Mouse (Mus musculus): ENCODE measurements at regions not wholly inside any gene's neighbourhood (a gene's known extent, or its start where the extent isn't known, plus 50 kb on each side); places are given as distances from the start of the nearest gene placed in this dataset.
"Not testable (repeated sequence)": the region's sequence is repeated elsewhere in the genome, so short reads cannot be mapped to it uniquely, and the experiment has no call there.

GRCm38 (mm10) chr11:40469080-40469705 is 225.8 kb downstream of the Mat2b start:
- Histone ChIP-seq H3K36me3 (replicated peaks) (no peaks in the 10 kb centered on the region), H3K4me3 (no peak overlapping the region), H3K27ac (no peak overlapping the region), H3K9me3 (no peaks in the 10 kb centered on the region), H3K4me1 (peaks cover 7% of the 10 kb centered on the region), H3K27me3 (ENCODE audit: poor library complexity, severe bottlenecking) (peaks cover 35% of the 10 kb centered on the region)
- 17% methylated on average over 6 of the region's 6 CpGs for WGBS
- DNase-seq (ENCODE audit: extremely low spot score, low spot score): peak; percentile 48

GRCm38 (mm10) chr11:40456571-40456970 is 238.4 kb downstream of the Mat2b start:
- Histone ChIP-seq H3K27ac (no peak overlapping the region), H3K9me3 (no peaks in the 10 kb centered on the region), H3K36me3 (replicated peaks) (no peaks in the 10 kb centered on the region), H3K27me3 (ENCODE audit: poor library complexity, severe bottlenecking) (peaks cover 72% of the 10 kb centered on the region), H3K4me1 (peaks cover 16% of the 10 kb centered on the region), H3K4me3 (no peak overlapping the region)
- WGBS: 48% methylated on average over 6 of the region's 6 CpGs
- DNase-seq (ENCODE audit: extremely low spot score, low spot score): peak; percentile 21

GRCm38 (mm10) chr11:40454994-40455393 is 240.0 kb downstream of the Mat2b start:
- not testable (repeated sequence) for H3K9me3 ChIP-seq; H3K4me3 ChIP-seq; H3K27ac ChIP-seq; H3K36me3 ChIP-seq (replicated peaks); DNase-seq (ENCODE audit: extremely low spot score, low spot score)
- Histone ChIP-seq H3K27me3 (ENCODE audit: poor library complexity, severe bottlenecking) (peaks cover 72% of the 10 kb centered on the region), H3K4me1 (peaks cover 16% of the 10 kb centered on the region)

GRCm38 (mm10) chr11:40446846-40447245 is 248.2 kb downstream of the Mat2b start:
- no peaks in the 10 kb centered on the region for H3K4me1 ChIP-seq
- DNase-seq (ENCODE audit: extremely low spot score, low spot score): no peak
- 90% methylated on average over 2 of the region's 2 CpGs for WGBS
- H3K27ac ChIP-seq: no peak overlapping the region
- H3K36me3 ChIP-seq (replicated peaks): no peaks in the 10 kb centered on the region
- H3K4me3 ChIP-seq: no peak overlapping the region
- H3K9me3 ChIP-seq: no peaks in the 10 kb centered on the region
- peaks cover 34% of the 10 kb centered on the region for H3K27me3 ChIP-seq (ENCODE audit: poor library complexity, severe bottlenecking)

- no peaks in the 10 kb centered on the region for H3K9me3 ChIP-seq
- peaks cover 15% of the 10 kb centered on the region for H3K4me1 ChIP-seq
- no peak overlapping the region for H3K27ac ChIP-seq
- DNase-seq (ENCODE audit: extremely low spot score, low spot score): no peak
- H3K27me3 ChIP-seq (ENCODE audit: poor library complexity, severe bottlenecking): peaks cover 39% of the 10 kb centered on the region
- H3K36me3 ChIP-seq (replicated peaks): no peaks in the 10 kb centered on the region
- H3K4me3 ChIP-seq: no peak overlapping the region
- WGBS: 36% methylated on average over 1 of the region's 1 CpGs
These were observed 261.0 kb downstream of the Mat2b start for GRCm38 (mm10) chr11:40434002-40434401.

GRCm38 (mm10) chr11:40428858-40429257 is 266.1 kb downstream of the Mat2b start:
- Histone ChIP-seq H3K4me1 (peaks cover under 1% of the 10 kb centered on the region; the same call in 1 of the 2 replicates), H3K27ac (no peak overlapping the region), H3K36me3 (replicated peaks) (no peaks in the 10 kb centered on the region), H3K27me3 (ENCODE audit: poor library complexity, severe bottlenecking) (peaks cover 19% of the 10 kb centered on the region), H3K4me3 (no peak overlapping the region), H3K9me3 (no peaks in the 10 kb centered on the region)
- 91% methylated on average over 2 of the region's 2 CpGs for WGBS
- no peak for DNase-seq (ENCODE audit: extremely low spot score, low spot score)

- DNase-seq (ENCODE audit: extremely low spot score, low spot score): no peak
- Histone ChIP-seq H3K9me3 (no peaks in the 10 kb centered on the region), H3K27ac (no peak overlapping the region), H3K4me3 (no peak overlapping the region), H3K36me3 (replicated peaks) (no peaks in the 10 kb centered on the region), H3K4me1 (no peaks in the 10 kb centered on the region), H3K27me3 (ENCODE audit: poor library complexity, severe bottlenecking) (no peaks in the 10 kb centered on the region)
- 83% methylated on average over 3 of the region's 3 CpGs for WGBS
These were observed 270.7 kb downstream of the Mat2b start for GRCm38 (mm10) chr11:40424316-40424715.

GRCm38 (mm10) chr11:40407571-40407970 is 287.4 kb downstream of the Mat2b start:
- Histone ChIP-seq H3K27ac (no peak overlapping the region), H3K4me3 (no peak overlapping the region), H3K36me3 (replicated peaks) (no peaks in the 10 kb centered on the region), H3K9me3 (no peaks in the 10 kb centered on the region), H3K27me3 (ENCODE audit: poor library complexity, severe bottlenecking) (no peaks in the 10 kb centered on the region), H3K4me1 (no peaks in the 10 kb centered on the region)
- no peak for DNase-seq (ENCODE audit: extremely low spot score, low spot score)

GRCm38 (mm10) chr11:40402249-40402648 is 292.8 kb downstream of the Mat2b start:
- Histone ChIP-seq H3K4me3 (no peak overlapping the region), H3K9me3 (no peaks in the 10 kb centered on the region), H3K36me3 (replicated peaks) (no peaks in the 10 kb centered on the region), H3K4me1 (no peaks in the 10 kb centered on the region), H3K27ac (no peak overlapping the region), H3K27me3 (ENCODE audit: poor library complexity, severe bottlenecking) (no peaks in the 10 kb centered on the region)
- DNase-seq (ENCODE audit: extremely low spot score, low spot score): no peak
- 76% methylated on average over 1 of the region's 1 CpGs for WGBS

- 88% methylated on average over 9 of the region's 9 CpGs for WGBS
- no peak for DNase-seq (ENCODE audit: extremely low spot score, low spot score)
These were observed 297.4 kb downstream of the Mat2b start for GRCm38 (mm10) chr11:40397453-40398104.

GRCm38 (mm10) chr11:40395331-40395730 is 299.7 kb downstream of the Mat2b start:
- no peaks in the 10 kb centered on the region for H3K27me3 ChIP-seq (ENCODE audit: poor library complexity, severe bottlenecking)
- H3K27ac ChIP-seq: no peak overlapping the region
- H3K36me3 ChIP-seq (replicated peaks): no peaks in the 10 kb centered on the region
- H3K9me3 ChIP-seq: no peaks in the 10 kb centered on the region
- peaks cover 13% of the 10 kb centered on the region for H3K4me1 ChIP-seq
- 78% methylated on average over 11 of the region's 11 CpGs for WGBS
- no peak for DNase-seq (ENCODE audit: extremely low spot score, low spot score)
- no peak overlapping the region for H3K4me3 ChIP-seq

More at GRCm38 (mm10) chr11:40397453-40398104, 297.4 kb downstream of the Mat2b start:
- Histone ChIP-seq H3K27ac (no peak overlapping the region), H3K36me3 (replicated peaks) (no peaks in the 10 kb centered on the region), H3K4me3 (no peak overlapping the region), H3K27me3 (ENCODE audit: poor library complexity, severe bottlenecking) (no peaks in the 10 kb centered on the region), H3K4me1 (peaks cover 13% of the 10 kb centered on the region), H3K9me3 (no peaks in the 10 kb centered on the region)

GRCm38 (mm10) chr11:40394864-40395266 is 300.1 kb downstream of the Mat2b start:
- H3K27ac ChIP-seq: 0 out of 2 replicates have a peak overlapping the region, but pooled peaks have one; percentile 30
- DNase-seq (ENCODE audit: extremely low spot score, low spot score): no peak
- 45% methylated on average over 7 of the region's 7 CpGs for WGBS
- H3K27me3 ChIP-seq (ENCODE audit: poor library complexity, severe bottlenecking): no peaks in the 10 kb centered on the region
- H3K4me3 ChIP-seq: no peak overlapping the region
- no peaks in the 10 kb centered on the region for H3K9me3 ChIP-seq
- no peaks in the 10 kb centered on the region for H3K36me3 ChIP-seq (replicated peaks)
- peaks cover 13% of the 10 kb centered on the region for H3K4me1 ChIP-seq

- no peaks in the 10 kb centered on the region for H3K9me3 ChIP-seq
- WGBS: 79% methylated on average over 4 of the region's 4 CpGs
- DNase-seq (ENCODE audit: extremely low spot score, low spot score): no peak
- peaks cover 13% of the 10 kb centered on the region for H3K4me1 ChIP-seq
- no peaks in the 10 kb centered on the region for H3K36me3 ChIP-seq (replicated peaks)
- no peak overlapping the region for H3K4me3 ChIP-seq
- no peak overlapping the region for H3K27ac ChIP-seq
- H3K27me3 ChIP-seq (ENCODE audit: poor library complexity, severe bottlenecking): no peaks in the 10 kb centered on the region
These were observed 300.7 kb downstream of the Mat2b start for GRCm38 (mm10) chr11:40394283-40394758.

Data from forebrain, embryonic 10.5 days (tissue).